Mouse (Mus musculus) heart, embryonic 14.5 days (tissue): ENCODE measurements around the gene Gm28729. TPM values are rescaled to one million over a fixed set of nuclear protein-coding genes. Genes with fewer than 3 reads are reported as not detected.
"Not testable (repeated sequence)": the region's sequence is repeated elsewhere in the genome, so short reads cannot be mapped to it uniquely, and the experiment has no call there.

Source experiments
- ATAC-seq: fragments of 200-750 bp; cut with Nextera tagmentation; 2 replicates; pipeline ENCODE4 v1.8.0; 2017; ENCODE audit warnings: low read depth, moderate TSS enrichment; ENCODE audit not compliant: insufficient number of reproducible peaks, insufficient read depth, low FRiP score
- H3K27ac ChIP-seq, 2 experiments: fragments of 200-500 bp in 1 of 2; fragments of 300-500 bp in 1 of 2; sonication (generic) in 1 of 2; replicated peaks in 1 of 2; 2 replicates each; pipeline ENCODE4 v1.5.1; 2012 to 2014; ENCODE audit warnings: low read depth in 2 of 2, low read length in 2 of 2, control low read depth in 1 of 2, mild to moderate bottlenecking in 1 of 2, mixed read lengths in 1 of 2; ENCODE audit not compliant: control insufficient read depth in 1 of 2, insufficient read depth in 1 of 2
- H3K27me3 ChIP-seq: fragments of 300-500 bp; sonication (generic); 2 replicates; pipeline ENCODE4 v1.6.1; 2014; ENCODE audit warnings: mild to moderate bottlenecking, low read length, control low read depth; ENCODE audit not compliant: control insufficient read depth, insufficient read depth
- H3K36me3 ChIP-seq: fragments of 300-500 bp; sonication (generic); 2 replicates; pipeline ENCODE4 v1.6.1; 2014; ENCODE audit warnings: mild to moderate bottlenecking, control low read depth, low read length, mixed read lengths; ENCODE audit not compliant: control insufficient read depth, insufficient read depth
- H3K4me1 ChIP-seq, 2 experiments: fragments of 200-500 bp in 1 of 2; fragments of 300-500 bp in 1 of 2; sonication (generic) in 1 of 2; 2 replicates each; pipeline ENCODE4 v1.6.1; 2012 to 2014; ENCODE audit warnings: low read length in 2 of 2, control low read depth in 1 of 2, mixed read lengths in 1 of 2; ENCODE audit not compliant: control insufficient read depth in 2 of 2, insufficient read depth in 2 of 2
- H3K4me2 ChIP-seq: fragments of 300-500 bp; sonication (generic); 2 replicates; pipeline ENCODE4 v1.6.1; 2014; ENCODE audit warnings: mild to moderate bottlenecking, low read length
- H3K4me3 ChIP-seq, 2 experiments: fragments of 200-500 bp in 1 of 2; fragments of 300-500 bp in 1 of 2; sonication (generic) in 1 of 2; 2 replicates each; pipeline ENCODE4 v1.5.1; 2012 to 2014; ENCODE audit warnings: low read length in 2 of 2, mild to moderate bottlenecking in 2 of 2, control low read depth in 1 of 2, low read depth in 1 of 2, moderate library complexity in 1 of 2; ENCODE audit not compliant: control insufficient read depth in 1 of 2, insufficient read depth in 1 of 2
- H3K9ac ChIP-seq: fragments of 300-500 bp; sonication (generic); 2 replicates; pipeline ENCODE4 v1.6.1; 2014; ENCODE audit warnings: mild to moderate bottlenecking, low read length
- H3K9me3 ChIP-seq: fragments of 300-500 bp; sonication (generic); 2 replicates; pipeline ENCODE4 v1.6.1; 2016; ENCODE audit warnings: low read length, control low read depth; ENCODE audit not compliant: control insufficient read depth
- WGBS: fragments of 180-500 bp; shearing (Covaris S2); extraction: QIAGEN DNeasy Blood & Tissue Kit; methylation state at CpG from one replicate; pipeline ENCODE4 v1.1.7; 2014; 5-methylcytosine and 5-hydroxymethylcytosine counted together
- polyA plus RNA-seq: library from polyadenylated mRNA; unstranded; fragments of >200 nt; fragmentation: Nextera tagmentation; extraction: Ambion mirVana; gene quantifications from 2 replicates; pipeline ENCODE4 v1.2.1, GENCODE M21; 2014

Gene Gm28729
- polyA plus RNA-seq, 1 experiment from 2014 or later, result not detected

DNA sequence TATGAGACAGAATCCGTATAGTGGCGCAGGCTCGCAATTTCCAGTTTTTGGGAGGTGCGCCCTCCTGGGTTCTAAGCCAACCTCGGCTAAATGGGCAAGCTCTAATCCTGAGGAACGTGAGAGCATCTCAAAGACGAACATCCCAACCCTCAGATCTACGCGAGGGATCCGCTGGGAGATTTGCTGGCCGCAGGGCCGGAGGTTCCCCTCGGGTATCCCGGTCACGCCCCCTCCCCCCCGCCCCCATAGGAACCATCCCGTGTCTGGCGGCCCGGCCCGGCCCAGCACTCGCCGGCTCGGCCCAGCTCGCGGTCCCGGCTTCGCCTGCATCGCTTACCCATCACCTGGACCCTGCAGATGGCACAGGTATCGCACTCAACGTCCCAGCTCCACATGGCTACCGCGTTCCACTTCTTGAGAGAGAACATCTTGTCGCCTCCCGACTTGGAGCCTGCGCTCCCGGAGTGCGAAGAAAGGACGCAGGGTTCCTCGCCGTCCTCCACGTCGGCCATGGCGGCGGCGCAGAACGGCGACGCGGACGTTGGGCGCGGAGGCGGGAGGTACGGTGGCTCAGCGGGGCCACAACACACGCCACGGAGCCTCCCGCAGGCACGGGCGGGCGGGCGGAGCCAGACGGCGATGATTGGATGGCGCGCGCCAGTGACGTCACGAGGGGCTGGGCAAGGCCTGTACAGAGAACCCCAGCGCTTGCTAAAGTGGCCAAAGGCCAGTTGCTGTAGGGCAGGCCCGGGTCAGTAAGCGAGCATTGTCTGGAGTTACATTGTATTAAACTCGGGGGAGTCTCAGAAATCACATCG, 46.8 kb downstream of the Gm28729 start, which contains the start of gene Rnf7:
TSS of gene Rnf7 (minus strand) at position 605 of the 818 bp plus-strand sequence.
- H3K4me2 ChIP-seq, result peak within 1 kb of the TSS; percentile 86
- H3K36me3 ChIP-seq, result peaks cover 22% of the 10 kb centered on the region
- ATAC-seq, result peak; percentile 97
- no peaks in the 10 kb centered on the region for H3K27me3 ChIP-seq
- peaks cover 6 to 8% of the 10 kb centered on the region in 2 experiments for H3K4me1 ChIP-seq
- WGBS, result under 1% methylated on average over 73 of the region's 74 CpGs
- H3K4me3 ChIP-seq, result peak within 1 kb of the TSS; percentile 81 to 99
- peak within 1 kb of the TSS; percentile 84 to 94 for H3K27ac ChIP-seq
- H3K9me3 ChIP-seq, result no peaks in the 10 kb centered on the region
- peak within 1 kb of the TSS; percentile 92 for H3K9ac ChIP-seq

- H3K36me3 ChIP-seq, result peaks cover 58% of the 10 kb centered on the region
- H3K27ac ChIP-seq, result no peak overlapping the region
- no peaks in the 10 kb centered on the region for H3K9me3 ChIP-seq
- no peak overlapping the region for H3K9ac ChIP-seq
- no peak overlapping the region for H3K4me2 ChIP-seq
- ATAC-seq, result no peak
- 87% methylated on average over 3 of the region's 3 CpGs for WGBS
- H3K27me3 ChIP-seq, result no peaks in the 10 kb centered on the region
- peaks cover 2 to 6% of the 10 kb centered on the region in 2 experiments for H3K4me1 ChIP-seq
- H3K4me3 ChIP-seq, result no peak overlapping the region
Measured at GRCm38 (mm10) chr9:96472356-96472755, 52.7 kb downstream of the Gm28729 start.

DNA sequence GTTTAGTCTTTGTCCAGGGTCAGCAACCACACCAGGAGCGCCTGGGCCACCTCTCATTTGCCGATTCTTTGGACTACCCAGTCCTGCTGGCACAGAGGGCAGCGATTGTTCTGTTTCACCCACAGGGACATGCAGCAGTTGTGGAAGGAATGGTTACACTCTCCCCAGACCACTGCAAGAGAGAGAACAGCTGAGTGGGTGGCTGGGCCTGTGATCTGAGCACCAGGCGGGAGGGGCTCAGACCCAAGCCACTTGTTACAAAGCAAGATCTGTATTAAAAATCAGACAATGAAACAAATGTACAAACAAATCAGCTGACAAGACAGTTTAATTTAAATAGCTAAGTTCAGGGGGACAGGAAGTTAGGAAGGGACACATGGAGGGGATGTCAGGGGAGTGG, 53.4 kb downstream of the Gm28729 start:
- H3K4me2 ChIP-seq, H3K4me3 ChIP-seq: not testable (repeated sequence)
- H3K36me3 ChIP-seq, result peaks cover 65% of the 10 kb centered on the region

GRCm38 (mm10) chr9:96470266-96470974, 54.6 kb downstream of the Gm28729 start:
- no peak for ATAC-seq
- WGBS, result 94% methylated on average over 8 of the region's 8 CpGs
- peaks cover 68% of the 10 kb centered on the region for H3K36me3 ChIP-seq

More for the DNA sequence above, 53.4 kb downstream of the Gm28729 start:
- H3K9ac ChIP-seq, H3K9me3 ChIP-seq, H3K27ac ChIP-seq, ATAC-seq, H3K27me3 ChIP-seq, H3K4me1 ChIP-seq: not testable (repeated sequence)
- 92% methylated on average over 4 of the region's 4 CpGs for WGBS

DNA sequence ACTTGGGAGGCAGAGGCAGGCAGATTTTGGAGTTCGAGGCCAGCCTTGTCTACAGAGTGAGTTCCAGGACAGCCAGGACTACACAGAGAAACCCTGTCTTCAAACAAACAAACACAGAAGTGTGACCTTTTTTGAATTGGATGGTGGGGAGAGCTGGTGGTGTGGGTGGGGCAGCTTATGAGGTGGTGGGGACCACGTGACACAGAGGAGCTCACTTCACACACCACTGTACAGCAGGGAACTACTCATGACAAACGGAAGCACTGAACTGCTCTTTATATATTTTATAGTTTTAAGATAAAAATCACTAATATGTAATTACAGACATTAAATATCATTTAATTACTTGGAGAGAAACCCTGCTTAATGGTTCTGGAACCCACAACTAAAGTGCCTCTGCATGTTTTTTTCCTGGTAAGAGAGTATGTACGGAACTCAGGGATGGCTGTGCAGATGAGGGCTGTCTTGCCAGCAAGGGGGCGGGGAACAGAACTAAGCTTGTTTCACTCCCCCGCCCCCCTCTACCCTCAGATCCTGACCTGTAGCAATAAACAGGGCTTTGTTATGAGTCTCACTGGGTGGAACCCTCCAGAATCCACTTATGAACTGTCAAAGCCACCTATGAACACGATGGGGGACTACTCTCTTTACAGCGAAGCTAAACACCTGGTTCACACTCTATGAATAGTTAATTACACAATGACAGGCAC, 55.4 kb downstream of the Gm28729 start:
- Histone ChIP-seq H3K4me2 (no peak overlapping the region), H3K9me3 (no peaks in the 10 kb centered on the region), H3K27ac (no peak overlapping the region), H3K36me3 (peaks cover 66% of the 10 kb centered on the region), H3K27me3 (no peaks in the 10 kb centered on the region), H3K9ac (no peak overlapping the region), H3K4me1 (no peaks in the 10 kb centered on the region), H3K4me3 (no peak overlapping the region)
- no peak for ATAC-seq
- 63% methylated on average over 8 of the region's 8 CpGs for WGBS

More at GRCm38 (mm10) chr9:96470266-96470974, 54.6 kb downstream of the Gm28729 start:
- Histone ChIP-seq H3K9ac (no peak overlapping the region), H3K27ac (no peak overlapping the region), H3K27me3 (no peaks in the 10 kb centered on the region), H3K4me2 (no peak overlapping the region), H3K9me3 (no peaks in the 10 kb centered on the region), H3K4me1 (no peaks in the 10 kb centered on the region), H3K4me3 (no peak overlapping the region)

DNA sequence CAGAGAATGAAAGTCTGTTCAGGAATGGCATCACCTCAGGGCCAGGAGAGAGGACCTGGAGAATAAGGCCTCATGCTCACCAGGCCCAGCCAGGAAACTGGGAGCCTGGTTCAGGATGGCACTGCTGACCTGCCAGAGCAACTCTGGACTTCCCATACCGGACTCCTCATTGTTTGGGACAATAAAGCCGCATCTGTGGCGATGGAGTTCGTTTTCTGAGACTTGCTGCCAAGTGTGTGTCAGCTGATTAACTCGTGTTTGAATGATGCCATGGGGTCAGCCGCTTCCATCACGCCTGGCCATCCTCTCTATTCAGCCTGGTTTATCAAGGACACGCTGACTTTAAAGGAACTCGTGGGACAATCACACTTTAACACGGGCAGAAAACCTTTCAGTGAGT, 61.4 kb downstream of the Gm28729 start:
- Histone ChIP-seq H3K4me3 (no peak overlapping the region), H3K9ac (no peak overlapping the region), H3K9me3 (0 out of 2 replicates have a peak, but pooled peaks cover 8% of the 10 kb centered on the region), H3K27ac (no peak overlapping the region), H3K4me1 (no peaks in the 10 kb centered on the region), H3K36me3 (peaks cover 49% of the 10 kb centered on the region), H3K4me2 (no peak overlapping the region), H3K27me3 (no peaks in the 10 kb centered on the region)
- WGBS, result 60% methylated on average over 10 of the region's 10 CpGs
- no peak for ATAC-seq

GRCm38 (mm10) chr9:96461607-96462006, 63.5 kb downstream of the Gm28729 start:
- Histone ChIP-seq H3K4me2 (no peak overlapping the region), H3K4me3 (no peak overlapping the region), H3K9me3 (0 out of 2 replicates have a peak, but pooled peaks cover 8% of the 10 kb centered on the region), H3K27me3 (no peaks in the 10 kb centered on the region), H3K27ac (no peak overlapping the region), H3K36me3 (peaks cover 29% of the 10 kb centered on the region), H3K9ac (no peak overlapping the region), H3K4me1 (no peaks in the 10 kb centered on the region)
- ATAC-seq, result no peak
- 33% methylated on average over 1 of the region's 1 CpGs for WGBS
